Mouse (Mus musculus): ENCODE measurements around the gene Mief1. TPM values are rescaled to one million over a fixed set of nuclear protein-coding genes. Genes with fewer than 3 reads are reported as not detected.

Mief1 gene
- polyA plus RNA-seq, 1 experiment, result 38.4 TPM

DNA sequence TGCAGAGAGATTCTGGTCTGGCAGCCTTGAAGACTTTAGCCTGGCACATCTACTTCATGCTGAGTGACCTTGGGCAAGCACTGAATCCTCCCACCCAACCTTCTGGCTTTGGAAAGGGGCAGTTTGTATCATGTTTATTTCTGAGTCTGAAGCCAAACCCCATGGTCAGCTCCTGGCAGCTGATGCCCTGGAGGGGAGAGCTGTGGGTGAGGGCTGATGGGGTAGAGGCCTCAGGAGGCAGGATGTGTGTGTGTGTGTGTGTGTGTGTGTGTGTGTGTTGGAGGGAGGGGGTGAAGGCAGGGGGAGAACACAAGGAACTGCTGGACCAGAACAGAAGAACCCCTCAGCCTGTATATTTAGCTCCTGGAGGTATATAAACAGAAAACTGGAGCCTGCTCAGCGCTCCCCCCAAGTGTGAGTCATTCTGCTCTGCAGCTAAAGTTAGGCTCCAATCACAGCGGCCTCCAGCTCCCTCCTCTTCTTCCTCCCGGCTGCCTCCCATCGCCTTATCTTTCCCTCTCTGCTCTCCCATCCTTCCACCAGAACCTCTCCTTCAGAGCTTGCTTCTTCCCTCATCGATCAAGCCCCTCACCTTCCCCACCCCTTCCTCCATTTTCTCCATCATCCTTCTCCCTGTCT is 44.4 kb downstream of the Mief1 start:
- no peaks in the 10 kb centered on the region for H3K4me1 ChIP-seq (ENCODE audit: control insufficient read depth, insufficient read depth, low read length)
- H3K4me3 ChIP-seq (ENCODE audit: low read depth, low read length), result no peak overlapping the region
- no peaks in the 10 kb centered on the region for H3K27me3 ChIP-seq (ENCODE audit: control insufficient read depth, insufficient read depth, low read length, poor library complexity, severe bottlenecking)
- no peaks in the 10 kb centered on the region for H3K36me3 ChIP-seq (ENCODE audit: control insufficient read depth, insufficient read depth, low read length, poor library complexity, severe bottlenecking)
- H3K9ac ChIP-seq (ENCODE audit: low read depth, poor library complexity, severe bottlenecking), result no peak overlapping the region
- no peaks in the 10 kb centered on the region for H3K9me3 ChIP-seq (replicated peaks; ENCODE audit: control insufficient read depth, insufficient read depth, low read length, poor library complexity, severe bottlenecking)
- TF ChIP-seq CTCF (IDR thresholded peaks at IDR 0.05; ENCODE audit: low read depth, low read length) (no peak), EP300 (IDR thresholded peaks at IDR 0.05; ENCODE audit: insufficient read depth, low read depth, low read length) (no peak), POLR2A (IDR thresholded peaks at IDR 0.05; ENCODE audit: insufficient read depth, low read length) (no peak)
- H3K27ac ChIP-seq (ENCODE audit: insufficient read depth, low read length), result no peak overlapping the region

DNA sequence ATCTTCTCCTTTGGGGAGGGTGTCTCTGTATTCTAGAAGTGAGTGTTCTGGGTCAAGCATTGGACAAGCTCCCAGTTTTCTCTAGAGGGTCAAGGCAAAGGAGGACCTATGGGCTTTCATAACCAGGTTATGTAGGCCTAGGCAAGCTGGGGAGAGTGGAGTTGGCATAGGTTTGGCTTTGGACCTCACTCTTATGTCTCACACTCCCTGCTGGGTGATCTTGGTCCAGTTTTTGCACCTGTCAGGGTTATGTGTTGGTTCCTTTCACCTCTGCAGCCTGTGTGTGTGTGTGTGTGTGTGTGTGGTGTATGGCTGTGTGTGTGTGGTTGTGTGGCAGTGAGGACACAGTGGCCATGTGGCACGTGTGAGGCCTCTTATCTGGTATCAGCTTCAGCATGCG is 45.2 kb downstream of the Mief1 start:
- Histone ChIP-seq H3K27me3 (ENCODE audit: control insufficient read depth, insufficient read depth, low read length, poor library complexity, severe bottlenecking) (no peaks in the 10 kb centered on the region), H3K27ac (ENCODE audit: insufficient read depth, low read length) (no peak overlapping the region), H3K9me3 (replicated peaks; ENCODE audit: control insufficient read depth, insufficient read depth, low read length, poor library complexity, severe bottlenecking) (no peaks in the 10 kb centered on the region), H3K4me3 (ENCODE audit: low read depth, low read length) (no peak overlapping the region), H3K9ac (ENCODE audit: low read depth, poor library complexity, severe bottlenecking) (no peak overlapping the region), H3K4me1 (ENCODE audit: control insufficient read depth, insufficient read depth, low read length) (no peaks in the 10 kb centered on the region), H3K36me3 (ENCODE audit: control insufficient read depth, insufficient read depth, low read length, poor library complexity, severe bottlenecking) (no peaks in the 10 kb centered on the region)
- TF ChIP-seq POLR2A (IDR thresholded peaks at IDR 0.05; ENCODE audit: insufficient read depth, low read length), result no peak
- no peak for TF ChIP-seq CTCF (IDR thresholded peaks at IDR 0.05; ENCODE audit: low read depth, low read length)
- TF ChIP-seq EP300 (IDR thresholded peaks at IDR 0.05; ENCODE audit: insufficient read depth, low read depth, low read length), result no peak

- no peaks in the 10 kb centered on the region for H3K36me3 ChIP-seq (ENCODE audit: control insufficient read depth, insufficient read depth, low read length, poor library complexity, severe bottlenecking)
- no peaks in the 10 kb centered on the region for H3K4me1 ChIP-seq (ENCODE audit: control insufficient read depth, insufficient read depth, low read length)
- no peak overlapping the region for H3K27ac ChIP-seq (ENCODE audit: insufficient read depth, low read length)
- TF ChIP-seq CTCF (IDR thresholded peaks at IDR 0.05; ENCODE audit: low read depth, low read length) (peak; percentile 82), POLR2A (IDR thresholded peaks at IDR 0.05; ENCODE audit: insufficient read depth, low read length) (no peak)
- no peak overlapping the region for H3K9ac ChIP-seq (ENCODE audit: low read depth, poor library complexity, severe bottlenecking)
- no peaks in the 10 kb centered on the region for H3K9me3 ChIP-seq (replicated peaks; ENCODE audit: control insufficient read depth, insufficient read depth, low read length, poor library complexity, severe bottlenecking)
- no peaks in the 10 kb centered on the region for H3K27me3 ChIP-seq (ENCODE audit: control insufficient read depth, insufficient read depth, low read length, poor library complexity, severe bottlenecking)
- H3K4me3 ChIP-seq (ENCODE audit: low read depth, low read length), result no peak overlapping the region
These were observed 46.8 kb downstream of the Mief1 start for GRCm38 (mm10) chr15:80280646-80281045.

- Histone ChIP-seq H3K9ac (ENCODE audit: low read depth, poor library complexity, severe bottlenecking) (peak within 1 kb of the TSS; percentile 66), H3K4me3 (ENCODE audit: low read depth, low read length) (peak within 1 kb of the TSS; percentile 54), H3K4me1 (ENCODE audit: control insufficient read depth, insufficient read depth, low read length) (peaks cover 2% of the 10 kb centered on the region), H3K27me3 (ENCODE audit: control insufficient read depth, insufficient read depth, low read length, poor library complexity, severe bottlenecking) (peaks cover 19% of the 10 kb centered on the region), H3K9me3 (replicated peaks; ENCODE audit: control insufficient read depth, insufficient read depth, low read length, poor library complexity, severe bottlenecking) (no peaks in the 10 kb centered on the region), H3K36me3 (ENCODE audit: control insufficient read depth, insufficient read depth, low read length, poor library complexity, severe bottlenecking) (no peaks in the 10 kb centered on the region), H3K27ac (ENCODE audit: insufficient read depth, low read length) (no peak within 1 kb of the TSS)
- no peak for TF ChIP-seq EP300 (IDR thresholded peaks at IDR 0.05; ENCODE audit: insufficient read depth, low read depth, low read length)
- no peak for TF ChIP-seq CTCF (IDR thresholded peaks at IDR 0.05; ENCODE audit: low read depth, low read length)
- no peak for TF ChIP-seq POLR2A (IDR thresholded peaks at IDR 0.05; ENCODE audit: insufficient read depth, low read length)
These were observed 53.1 kb downstream of the Mief1 start, which contains the start of gene Cacna1i for GRCm38 (mm10) chr15:80286851-80287415. TSS of gene Cacna1i (plus strand) at chr15:80287238.

DNA sequence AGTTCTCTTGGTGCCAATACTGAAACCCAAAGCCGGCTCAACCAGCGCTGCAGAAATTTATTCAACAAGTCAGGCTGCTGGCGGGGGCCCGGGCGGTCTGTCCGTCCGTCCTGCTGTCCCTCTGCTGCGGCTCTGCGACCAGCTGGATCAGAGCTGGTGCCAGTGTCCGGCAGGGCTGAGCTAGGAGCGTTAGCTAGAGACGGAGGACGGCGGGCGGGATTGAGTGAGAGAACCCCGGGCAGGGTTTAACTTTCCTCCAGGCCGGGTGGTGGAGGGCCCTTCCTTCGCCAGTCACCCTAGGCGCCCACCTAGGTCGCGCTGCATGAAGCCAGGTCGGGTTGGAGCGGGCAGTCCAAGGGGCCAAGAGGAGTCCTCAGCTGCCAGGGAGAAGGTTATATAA is 54.2 kb downstream of the Mief1 start:
- TF ChIP-seq CTCF (IDR thresholded peaks at IDR 0.05; ENCODE audit: low read depth, low read length) (no peak), EP300 (IDR thresholded peaks at IDR 0.05; ENCODE audit: insufficient read depth, low read depth, low read length) (no peak), POLR2A (IDR thresholded peaks at IDR 0.05; ENCODE audit: insufficient read depth, low read length) (no peak)
- Histone ChIP-seq H3K9me3 (replicated peaks; ENCODE audit: control insufficient read depth, insufficient read depth, low read length, poor library complexity, severe bottlenecking) (no peaks in the 10 kb centered on the region), H3K36me3 (ENCODE audit: control insufficient read depth, insufficient read depth, low read length, poor library complexity, severe bottlenecking) (no peaks in the 10 kb centered on the region), H3K4me3 (ENCODE audit: low read depth, low read length) (peak overlapping the region; percentile 39; the same call in 1 of the 2 replicates), H3K27me3 (ENCODE audit: control insufficient read depth, insufficient read depth, low read length, poor library complexity, severe bottlenecking) (peaks cover 19% of the 10 kb centered on the region), H3K4me1 (ENCODE audit: control insufficient read depth, insufficient read depth, low read length) (peaks cover 2% of the 10 kb centered on the region), H3K9ac (ENCODE audit: low read depth, poor library complexity, severe bottlenecking) (peak overlapping the region; percentile 66), H3K27ac (ENCODE audit: insufficient read depth, low read length) (no peak overlapping the region)

- H3K27ac ChIP-seq (ENCODE audit: insufficient read depth, low read length), result no peak overlapping the region
- H3K4me3 ChIP-seq (ENCODE audit: low read depth, low read length), result 0 out of 2 replicates have a peak overlapping the region, but pooled peaks have one; percentile 8
- peaks cover 19% of the 10 kb centered on the region for H3K27me3 ChIP-seq (ENCODE audit: control insufficient read depth, insufficient read depth, low read length, poor library complexity, severe bottlenecking)
- no peak for TF ChIP-seq EP300 (IDR thresholded peaks at IDR 0.05; ENCODE audit: insufficient read depth, low read depth, low read length)
- TF ChIP-seq CTCF (IDR thresholded peaks at IDR 0.05; ENCODE audit: low read depth, low read length), result peak; percentile 68
- TF ChIP-seq POLR2A (IDR thresholded peaks at IDR 0.05; ENCODE audit: insufficient read depth, low read length), result no peak
- H3K36me3 ChIP-seq (ENCODE audit: control insufficient read depth, insufficient read depth, low read length, poor library complexity, severe bottlenecking), result no peaks in the 10 kb centered on the region
- no peaks in the 10 kb centered on the region for H3K9me3 ChIP-seq (replicated peaks; ENCODE audit: control insufficient read depth, insufficient read depth, low read length, poor library complexity, severe bottlenecking)
- peaks cover 2% of the 10 kb centered on the region for H3K4me1 ChIP-seq (ENCODE audit: control insufficient read depth, insufficient read depth, low read length)
- no peak overlapping the region for H3K9ac ChIP-seq (ENCODE audit: low read depth, poor library complexity, severe bottlenecking)
These were observed 55.6 kb downstream of the Mief1 start for GRCm38 (mm10) chr15:80289436-80289835.

All from ES-Bruce4 (cell line).